Mouse (Mus musculus): ENCODE measurements around the gene C130079G13Rik. TPM values are rescaled to one million over a fixed set of nuclear protein-coding genes. Genes with fewer than 3 reads are reported as not detected.

C130079G13Rik gene
- not detected for polyA plus RNA-seq (2015; fragmentation: Illumina TruSeq; extraction: RNeasy Lipid Tissue Mini Kit (QIAGEN cat#74804); ENCODE audit: low read depth, low replicate concordance)

DNA sequence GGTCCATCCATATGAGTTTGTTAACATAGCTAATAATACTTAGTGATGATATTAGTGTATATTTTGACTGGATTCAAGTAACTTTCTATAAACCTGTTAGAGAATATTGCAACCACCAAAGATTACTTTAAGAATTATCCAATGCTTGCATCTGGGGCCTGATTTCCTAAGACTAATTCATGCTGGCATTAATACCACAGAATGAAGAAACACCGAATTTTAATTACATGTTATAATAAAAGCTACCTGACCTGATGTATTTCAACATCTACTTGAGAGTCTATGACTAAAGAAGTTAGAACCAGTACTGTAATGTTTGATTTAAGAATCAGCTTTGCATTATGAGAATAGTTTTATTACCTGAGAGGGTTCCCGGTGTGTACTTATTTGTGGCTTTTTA is at the start of gene C130079G13Rik:
Gene C130079G13Rik, plus strand, starts transcription at position 301 of the 400 bp plus-strand sequence.

Other genes starting within 250 kb of the C130079G13Rik start
- not detected for gene Gm5538, start 195.4 kb upstream of the C130079G13Rik start, polyA plus RNA-seq (2015; fragmentation: Illumina TruSeq; extraction: RNeasy Lipid Tissue Mini Kit (QIAGEN cat#74804); ENCODE audit: low read depth, low replicate concordance)
- gene Gm8298, start 64.2 kb upstream of the C130079G13Rik start, polyA plus RNA-seq (2015; fragmentation: Illumina TruSeq; extraction: RNeasy Lipid Tissue Mini Kit (QIAGEN cat#74804); ENCODE audit: low read depth, low replicate concordance), result not detected
- not detected for gene Aadacl2, start 81.5 kb downstream of the C130079G13Rik start, polyA plus RNA-seq (2015; fragmentation: Illumina TruSeq; extraction: RNeasy Lipid Tissue Mini Kit (QIAGEN cat#74804); ENCODE audit: low read depth, low replicate concordance)
- not detected for gene Aadac, start 100.5 kb downstream of the C130079G13Rik start, polyA plus RNA-seq (2015; fragmentation: Illumina TruSeq; extraction: RNeasy Lipid Tissue Mini Kit (QIAGEN cat#74804); ENCODE audit: low read depth, low replicate concordance)
- gene Sucnr1, start 156.7 kb downstream of the C130079G13Rik start, polyA plus RNA-seq (2015; fragmentation: Illumina TruSeq; extraction: RNeasy Lipid Tissue Mini Kit (QIAGEN cat#74804); ENCODE audit: low read depth, low replicate concordance), result not detected

Data from brain, adult 10 weeks (tissue).